Mouse (Mus musculus) left cerebral cortex, adult 2 months (tissue): ENCODE measurements around the gene Prkn. TPM values are rescaled to one million over a fixed set of nuclear protein-coding genes. Genes with fewer than 3 reads are reported as not detected.

ENCODE experiments used
- DNase-seq, 2 experiments: peaks; one replicate each; pipeline ENCODE4 v3.0.0; 2021 to 2022; ENCODE audit warnings: low spot score in 2 of 2, mixed read lengths in 1 of 2; ENCODE audit errors: extremely low spot score in 1 of 2
- H3K27ac ChIP-seq: fragments of 200-600 bp; 2 replicates; pipeline ENCODE4 v1.8.1; 2022
- H3K4me3 ChIP-seq: fragments of 200-600 bp; 2 replicates; pipeline ENCODE4 v1.8.1; 2022
- CTCF ChIP-seq: fragments of 200-600 bp; IDR thresholded peaks from 2 replicates; pipeline ENCODE4 v1.8.1; 2022; ENCODE audit warnings: antibody characterized with exemption, mild to moderate bottlenecking, moderate library complexity
- intact Hi-C: fragments of 180-260 bp; cut with DNase I; formaldehyde crosslinking; loops from one replicate; pipeline ENCODE4 v1.15.1; 2025
- total RNA-seq, 2 experiments: library from RNA; stranded (reverse); gene quantifications; 2 replicates each; pipeline ENCODE4 v1.2.3; 2021

The Prkn gene
- total RNA-seq, 2 experiments from 2014 or later = 17.2 to 18.8 TPM

DNA sequence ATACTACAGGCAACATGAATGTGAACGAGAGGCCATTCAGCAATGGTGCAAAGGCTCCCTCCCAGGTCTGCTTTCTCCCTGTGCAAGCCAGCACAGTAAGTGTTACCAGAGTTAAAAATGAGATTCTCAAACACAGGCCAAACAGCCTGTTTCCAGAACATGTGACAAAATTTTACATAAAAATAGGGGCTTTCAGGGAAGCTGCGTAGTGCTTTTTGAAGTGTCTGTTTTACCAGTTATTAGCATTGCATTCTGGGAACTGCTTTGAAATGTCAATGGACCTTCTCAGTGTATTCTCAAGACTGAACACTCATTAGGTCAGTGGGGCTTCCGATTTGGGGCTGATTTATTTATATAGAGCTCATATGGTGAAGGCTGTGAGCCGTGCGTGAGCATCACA, 799.6 kb downstream of the Prkn start:
- no peak for DNase-seq
- Histone ChIP-seq H3K4me3 (no peak overlapping the region), H3K27ac (no peak overlapping the region)
- intact Hi-C loops = no loop called here
- TF ChIP-seq CTCF = no peak

DNA sequence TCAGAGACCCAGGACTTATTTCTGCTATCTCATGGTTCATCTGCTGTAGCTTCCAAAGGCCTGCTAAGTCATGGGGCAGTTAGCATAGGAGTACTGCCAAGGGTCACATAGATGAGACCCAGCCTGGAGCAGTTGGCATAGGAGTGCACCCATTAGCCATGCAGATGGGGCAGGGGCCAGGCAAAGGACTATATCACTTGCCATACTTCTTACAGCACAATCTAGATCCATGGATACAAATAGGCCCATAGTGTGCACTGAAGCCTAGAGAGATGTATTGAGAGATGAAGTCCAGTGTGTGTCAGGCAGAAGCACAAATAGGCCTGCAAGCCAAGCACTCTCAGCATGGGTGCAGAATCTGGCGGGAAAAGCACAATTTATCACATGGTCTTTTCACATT, 802.1 kb downstream of the Prkn start:
- intact Hi-C loops = no loop called here
- Histone ChIP-seq H3K4me3 (no peak overlapping the region), H3K27ac (no peak overlapping the region)
- DNase-seq = no peak
- TF ChIP-seq CTCF = no peak

DNA sequence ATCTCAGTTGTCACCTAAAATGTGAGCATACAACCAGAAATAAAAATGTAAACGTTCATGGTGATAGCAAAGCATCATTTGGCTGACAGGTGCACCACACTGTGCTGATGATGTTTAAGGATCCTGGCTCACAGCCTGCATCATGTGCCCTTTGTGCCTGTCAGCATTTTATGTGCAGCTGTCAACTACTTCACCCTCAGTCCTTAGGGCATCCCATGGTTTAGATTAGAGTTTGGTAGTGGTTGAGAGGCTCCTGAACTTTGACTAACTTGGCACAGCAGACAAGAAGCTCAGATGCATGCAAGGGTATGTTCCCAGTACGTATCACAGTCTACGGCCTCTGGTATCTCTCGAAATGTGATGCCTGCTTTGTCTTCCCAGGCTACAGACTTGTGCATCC, 803.8 kb downstream of the Prkn start:
- Histone ChIP-seq H3K4me3 (no peak overlapping the region), H3K27ac (no peak overlapping the region)
- TF ChIP-seq CTCF = no peak
- intact Hi-C loops = no loop called here
- no peak for DNase-seq

DNA sequence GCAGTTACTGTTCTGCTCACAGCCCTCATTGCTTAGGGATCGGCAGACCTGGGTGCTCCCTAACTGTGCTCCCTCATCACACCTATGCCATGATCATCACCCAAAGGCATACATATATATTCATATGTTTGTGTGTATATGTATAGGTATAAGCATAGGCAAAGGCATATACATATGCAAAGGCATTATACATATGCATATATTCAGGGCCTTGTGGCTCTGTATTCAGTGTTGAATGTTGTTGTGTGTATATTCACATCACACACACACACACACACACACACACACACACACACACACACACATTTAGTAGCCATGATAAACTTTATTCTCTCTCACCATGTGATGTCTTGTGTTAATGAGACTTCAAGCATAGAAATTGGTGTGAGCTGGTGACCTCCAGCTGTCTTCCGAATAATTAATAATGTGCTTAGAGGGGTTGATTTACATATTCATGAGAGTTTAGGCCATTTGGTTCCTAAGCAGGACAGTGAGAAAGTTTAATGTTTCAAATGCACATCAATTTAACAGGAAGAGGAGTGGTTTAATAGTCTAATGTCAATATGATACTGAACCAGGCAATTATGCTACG, 804.8 kb downstream of the Prkn start:
- Histone ChIP-seq H3K27ac (no peak overlapping the region), H3K4me3 (no peak overlapping the region)
- DNase-seq = no peak
- no peak for TF ChIP-seq CTCF
- intact Hi-C loops = no loop called here

DNA sequence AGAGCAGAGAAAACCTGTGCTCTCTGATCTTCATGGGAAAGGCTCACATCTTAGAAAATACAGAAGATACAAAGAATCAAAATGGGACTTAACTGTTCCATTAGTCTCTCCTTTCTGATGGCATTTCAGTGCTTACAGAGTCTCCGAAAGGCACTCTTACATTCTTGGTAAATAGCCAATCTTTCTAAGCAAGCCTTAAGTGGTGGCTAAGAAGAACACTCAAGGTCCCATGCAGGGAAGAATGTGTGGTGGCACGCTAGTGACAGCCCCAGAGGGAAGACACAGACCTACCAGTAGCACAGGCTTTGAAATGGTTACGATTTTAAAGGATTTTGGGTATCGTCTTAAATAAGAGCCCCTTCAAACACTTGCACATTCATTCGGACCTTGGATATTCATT, 816.2 kb downstream of the Prkn start:
- no peak for DNase-seq
- H3K27ac ChIP-seq = no peak overlapping the region
- intact Hi-C loops = no loop called here
- no peak overlapping the region for H3K4me3 ChIP-seq
- no peak for TF ChIP-seq CTCF

DNA sequence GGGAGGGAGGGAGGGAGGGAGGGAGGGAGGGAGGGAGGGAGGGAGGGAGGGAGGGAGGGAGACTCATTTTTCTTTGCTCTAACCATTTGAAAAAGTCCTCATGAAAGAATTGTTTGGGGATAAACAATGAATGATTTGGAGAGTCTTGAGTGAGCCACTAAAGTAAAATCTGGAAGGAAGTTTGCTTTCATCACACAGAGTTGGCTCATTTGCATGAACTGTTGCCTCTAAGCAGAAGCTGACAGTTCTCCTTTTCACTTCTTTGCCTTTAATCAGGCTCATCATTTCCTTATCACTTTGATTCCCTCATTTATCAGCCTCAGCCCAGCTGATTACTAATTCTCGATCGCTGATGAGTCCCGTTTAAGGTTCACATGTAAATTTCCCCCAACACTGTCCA, 816.7 kb downstream of the Prkn start:
- intact Hi-C loops = no loop called here
- Histone ChIP-seq H3K4me3 (no peak overlapping the region), H3K27ac (no peak overlapping the region)
- DNase-seq = no peak
- no peak for TF ChIP-seq CTCF

DNA sequence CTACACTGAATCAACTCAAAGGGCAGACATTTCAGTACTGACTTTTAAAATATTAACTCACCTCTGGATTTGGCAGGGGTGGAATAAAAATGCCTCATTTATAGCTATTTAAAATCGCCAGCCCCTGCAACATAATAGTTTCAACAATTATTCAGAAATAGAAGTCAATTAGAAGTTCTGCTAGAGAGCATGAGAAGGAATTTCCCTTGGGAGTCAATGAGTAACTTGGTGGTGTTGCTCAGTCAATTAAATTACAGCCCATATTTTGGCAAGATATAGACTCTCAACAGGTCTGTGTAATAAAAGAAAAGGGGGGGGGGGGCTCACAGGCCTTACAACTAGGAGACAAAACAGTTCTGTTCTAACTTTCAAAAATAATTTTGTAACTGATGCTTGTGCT, 821.7 kb downstream of the Prkn start:
- intact Hi-C loops = no loop called here
- no peak overlapping the region for H3K27ac ChIP-seq
- no peak for TF ChIP-seq CTCF
- DNase-seq = no peak
- H3K4me3 ChIP-seq = no peak overlapping the region

DNA sequence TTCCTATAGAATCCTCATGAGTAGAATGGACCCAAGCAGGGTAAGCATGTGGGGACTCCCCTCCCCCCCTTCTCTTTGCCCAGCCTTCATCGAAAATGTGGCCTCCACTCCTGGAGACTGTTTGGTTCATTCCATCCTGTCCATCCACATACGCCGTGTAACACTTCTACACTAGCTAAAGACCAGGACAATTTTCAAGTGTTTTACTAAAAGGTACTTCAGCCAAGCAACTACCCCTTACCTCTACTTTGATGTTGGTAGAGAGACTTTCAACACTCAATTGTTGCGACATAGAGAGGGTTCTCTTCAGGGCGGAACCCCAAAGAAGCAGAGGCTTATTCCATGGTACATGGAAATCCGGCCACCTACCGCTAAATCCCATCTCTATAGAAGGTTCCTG, 823.3 kb downstream of the Prkn start:
- DNase-seq = no peak
- H3K4me3 ChIP-seq = no peak overlapping the region
- intact Hi-C loops = no loop called here
- no peak for TF ChIP-seq CTCF
- no peak overlapping the region for H3K27ac ChIP-seq

DNA sequence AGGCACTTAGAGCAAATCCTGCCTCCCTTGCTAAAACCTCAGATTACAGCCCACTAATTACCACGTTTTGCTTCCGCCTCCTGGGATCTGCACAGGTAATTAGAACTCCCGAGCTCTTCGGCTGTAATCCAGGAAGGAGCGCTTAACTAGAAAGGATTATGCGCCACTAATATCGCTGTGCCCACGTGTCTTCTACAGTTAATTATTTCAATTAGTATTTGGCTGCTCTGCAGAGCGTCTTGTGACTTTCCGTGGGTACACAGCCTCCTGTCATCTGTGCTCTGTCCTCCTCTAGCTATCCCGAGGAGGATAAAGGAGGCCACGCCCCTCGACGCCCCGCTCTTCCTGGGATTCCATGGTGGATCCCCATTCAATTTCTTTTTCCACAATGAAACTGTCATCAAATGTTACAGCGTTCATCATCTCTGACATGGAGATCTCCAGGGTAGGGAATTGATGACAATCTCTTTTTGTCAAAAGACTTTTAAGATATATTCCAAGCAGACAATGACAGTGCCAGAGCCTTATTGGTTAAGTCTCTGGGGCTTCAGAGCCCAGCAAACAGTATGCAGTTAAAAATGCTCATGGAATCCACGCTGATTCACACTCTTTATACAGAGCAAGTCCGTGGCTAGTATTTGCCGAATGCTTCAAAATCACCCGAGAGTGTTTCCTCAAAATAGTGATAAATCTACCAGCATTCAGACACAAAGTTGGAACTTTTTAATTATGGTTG, 824.6 kb downstream of the Prkn start:
- peak in 1 of 2 experiments; percentile 19 for DNase-seq

DNA sequence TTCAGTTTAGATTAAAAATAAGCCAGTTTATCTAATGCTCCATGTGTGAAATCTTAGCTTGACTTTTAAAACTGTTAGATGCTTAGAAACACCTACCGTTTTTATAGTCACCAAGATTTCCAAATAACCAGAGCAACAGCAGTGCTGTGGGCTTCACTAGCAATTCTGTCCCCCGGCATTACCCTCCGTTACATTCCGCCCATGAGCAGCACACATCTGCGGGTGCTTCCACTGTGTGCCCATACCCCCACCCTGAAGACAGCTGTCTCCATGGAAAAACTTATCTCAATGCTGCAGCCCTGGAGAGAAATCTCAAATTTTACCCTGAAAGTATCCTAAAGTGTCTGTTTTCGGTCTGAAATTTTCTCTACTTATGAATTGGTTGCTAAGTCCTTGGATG, 839.5 kb downstream of the Prkn start:
- Histone ChIP-seq H3K4me3 (no peak overlapping the region), H3K27ac (peak overlapping the region; percentile 47; the same call in 1 of the 2 replicates)
- DNase-seq = no peak
- no peak for TF ChIP-seq CTCF
- intact Hi-C loops = loop anchor here (5.0 kb wide), 1 partner anchor 168 kb away; no protein-coding TSS in a partner anchor

More for the DNA sequence above, 824.6 kb downstream of the Prkn start:
- H3K27ac ChIP-seq = peak overlapping the region; percentile 61
- no peak for TF ChIP-seq CTCF
- intact Hi-C loops = no loop called here
- peak overlapping the region; percentile 48 for H3K4me3 ChIP-seq

DNA sequence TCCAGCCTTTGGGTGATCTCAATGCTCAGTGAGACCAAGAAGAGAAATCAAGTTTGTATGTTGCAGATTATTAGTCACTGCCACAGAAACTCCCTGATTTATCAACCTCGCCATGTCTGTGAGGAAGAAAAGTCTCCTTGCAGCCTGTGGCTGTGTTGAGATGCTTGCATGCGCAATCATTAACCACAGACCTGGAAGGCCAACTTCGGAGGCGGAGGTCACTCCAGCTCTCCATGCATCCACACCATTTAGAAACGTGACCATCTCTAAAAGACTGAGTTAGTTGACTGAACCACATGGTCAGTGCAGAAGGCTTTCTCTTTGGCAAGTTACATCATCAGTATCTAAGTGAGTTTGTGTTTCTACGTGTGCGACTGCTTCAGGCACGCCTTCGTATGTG, 840.3 kb downstream of the Prkn start:
- intact Hi-C loops = no loop called here
- DNase-seq = no peak
- TF ChIP-seq CTCF = no peak
- no peak overlapping the region for H3K4me3 ChIP-seq
- H3K27ac ChIP-seq = peak overlapping the region; percentile 47; the same call in 1 of the 2 replicates

DNA sequence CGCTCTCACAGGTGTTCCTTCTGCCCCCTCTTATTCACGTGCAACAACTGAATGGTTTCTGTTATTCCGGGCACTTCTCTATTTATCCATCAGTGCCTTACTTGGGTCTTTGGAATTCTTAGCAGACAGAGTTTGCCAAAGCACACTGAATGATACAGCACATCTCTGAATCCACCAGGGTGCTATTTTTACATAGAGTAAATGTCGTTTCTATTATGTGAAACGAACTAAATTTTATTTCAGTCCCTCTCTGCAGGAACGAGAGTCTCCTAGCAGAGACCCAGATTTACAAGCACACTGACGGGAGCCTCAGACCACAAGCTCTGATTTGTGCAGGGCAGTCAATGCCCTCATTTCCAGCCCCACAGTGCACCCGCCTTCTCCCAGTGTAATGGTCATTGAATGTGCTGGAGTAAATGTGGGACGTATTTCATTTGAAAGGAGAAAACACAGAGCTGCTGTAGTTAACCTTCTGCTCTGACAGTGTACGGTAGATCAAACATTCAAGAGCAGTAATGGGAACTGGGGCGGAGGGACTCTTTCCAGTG, 841.7 kb downstream of the Prkn start:
- Histone ChIP-seq H3K4me3 (no peak overlapping the region), H3K27ac (peak overlapping the region; percentile 54)
- no peak; the same call in 1 of the 2 replicates for TF ChIP-seq CTCF
- DNase-seq = no peak
- intact Hi-C loops = no loop called here
